Mouse (Mus musculus): ENCODE data around the gene Mok.

The Mok gene

DNA sequence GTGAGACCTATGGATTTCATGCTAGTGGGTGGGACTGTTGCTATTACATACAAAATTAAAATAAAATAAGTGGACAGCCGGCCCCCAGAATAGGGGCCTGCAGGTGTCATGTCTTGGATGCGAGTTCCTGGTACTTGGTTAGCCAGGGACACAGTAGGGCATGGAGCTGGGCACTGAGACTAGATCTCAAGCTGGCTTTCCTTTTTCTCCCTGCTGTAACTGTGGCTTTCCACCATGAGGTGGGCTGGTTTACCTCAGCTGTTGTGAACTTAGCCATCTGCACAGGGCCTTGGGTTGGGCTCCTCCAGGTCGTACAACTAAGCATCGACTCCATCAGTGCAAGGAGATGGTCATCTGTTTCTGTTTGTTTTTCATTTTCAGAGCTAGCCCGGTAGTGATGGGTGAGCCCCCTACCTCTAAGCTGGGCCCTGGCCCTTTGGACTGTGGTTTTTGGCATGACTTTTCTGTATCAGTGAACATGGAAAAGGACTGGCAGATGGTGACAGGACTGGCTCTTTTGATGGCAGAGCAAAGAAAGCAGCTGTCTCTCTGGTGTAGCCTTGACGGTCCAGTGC is 5.5 kb upstream of the Mok start:
- no peak for DNase-seq

- DNase-seq = peak; percentile 97
Observed at GRCm38 (mm10) chr12:110845131-110845880, 4.6 kb upstream of the Mok start.

DNA sequence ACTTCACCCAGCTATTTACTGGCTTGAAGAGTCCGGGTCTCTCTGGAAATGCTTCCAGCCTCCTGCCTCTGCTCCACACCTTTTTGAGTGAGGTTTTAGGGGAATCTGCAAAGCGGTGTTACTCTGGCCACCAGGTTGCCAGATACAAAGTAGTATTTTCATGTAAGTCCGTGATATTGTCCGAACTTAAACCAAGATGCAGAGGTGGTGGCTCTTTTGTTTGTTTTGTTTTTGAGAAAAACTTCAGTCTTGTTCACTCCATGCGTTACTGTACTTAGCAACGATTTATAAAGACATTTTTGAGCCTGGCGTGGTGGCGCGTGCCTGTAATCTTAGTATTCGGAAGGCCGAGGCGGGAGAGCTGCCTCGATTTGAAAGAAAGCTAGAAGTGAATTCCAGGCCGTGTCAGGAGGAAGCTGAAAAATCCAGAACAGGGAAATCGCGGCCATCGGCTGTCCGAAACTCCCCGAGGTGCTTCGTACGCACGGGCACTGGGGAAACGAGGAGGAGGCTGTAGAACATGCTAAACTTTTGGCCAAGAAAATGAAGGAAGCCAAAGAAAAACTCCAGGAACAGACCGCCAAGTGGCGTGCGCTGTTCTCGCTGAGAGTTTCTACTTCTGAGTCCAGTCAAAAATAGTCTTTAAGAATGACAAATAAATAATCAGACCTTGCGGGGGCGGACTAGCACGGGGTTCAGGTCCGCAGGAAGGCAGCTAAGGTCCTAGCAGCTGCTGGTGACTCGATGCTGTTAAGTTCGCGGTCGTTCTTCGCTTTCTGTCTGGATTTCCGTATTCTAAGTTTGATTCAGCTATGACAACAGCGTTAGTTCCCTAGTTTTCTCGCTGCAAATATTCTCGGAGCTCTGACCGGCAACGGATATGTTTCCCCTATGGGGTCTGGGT is 3.7 kb upstream of the Mok start:
- peak; percentile 46 for DNase-seq

DNA sequence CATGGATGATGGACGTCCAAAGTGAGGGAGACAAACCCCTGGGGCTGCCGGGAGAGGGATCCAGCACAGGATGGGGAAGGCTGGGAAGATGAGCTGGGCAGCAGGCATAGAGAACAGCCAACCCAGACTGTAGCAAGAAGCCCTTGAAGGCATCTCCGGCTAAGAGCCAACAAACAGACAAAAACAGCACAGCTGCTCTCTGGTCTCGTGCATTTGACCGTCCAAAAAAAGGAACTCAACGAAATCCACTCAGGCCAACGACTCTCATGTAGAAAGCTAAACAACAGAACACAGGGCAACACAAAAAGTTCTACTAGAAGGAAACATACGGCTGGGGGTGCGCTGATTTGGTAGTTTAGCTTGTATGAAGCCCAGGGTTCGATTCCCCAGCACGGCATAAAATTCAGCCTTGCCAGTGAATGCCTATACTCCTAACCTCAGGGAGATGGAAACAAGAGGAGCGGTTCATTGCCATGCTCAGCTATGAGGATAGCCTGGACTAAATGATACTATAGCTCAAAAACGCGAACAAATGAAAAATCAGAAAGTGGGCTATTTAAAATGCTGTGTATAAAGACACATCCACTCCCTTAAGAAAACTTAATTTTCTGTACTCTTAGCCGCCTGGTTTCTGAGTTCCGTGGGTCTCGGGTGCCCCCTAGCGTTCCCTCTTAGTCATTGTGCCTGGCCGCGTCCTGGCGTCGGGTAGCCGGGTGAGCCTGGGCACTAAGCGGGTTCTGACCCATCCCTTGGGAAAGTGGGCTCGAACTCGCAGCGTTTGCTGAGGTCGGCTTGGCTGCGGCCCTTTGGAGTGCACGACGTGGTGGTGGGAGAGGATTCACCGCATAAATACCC is 2.7 kb upstream of the Mok start:
- DNase-seq = peak; percentile 91

- no peak for DNase-seq
Observed at GRCm38 (mm10) chr12:110841731-110842493, 1.2 kb upstream of the Mok start.

DNA sequence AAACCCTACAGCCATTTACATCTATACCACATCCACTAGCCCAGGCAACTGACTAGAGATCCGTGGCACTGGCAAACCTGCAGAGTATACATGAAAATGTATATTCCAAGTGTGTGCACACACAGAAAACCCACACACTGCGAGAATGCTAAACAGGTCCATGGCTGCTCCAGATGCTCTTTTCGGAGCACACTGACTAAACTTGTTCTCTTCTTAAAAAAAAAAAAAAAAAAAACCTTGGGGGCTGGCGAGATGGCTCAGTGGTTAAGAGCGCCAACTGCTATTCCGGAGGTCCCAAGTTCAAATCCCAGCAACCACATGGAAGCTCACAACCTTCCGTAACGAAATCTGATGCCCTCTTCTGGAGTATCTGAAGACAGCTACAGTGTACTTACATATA is 2.9 kb downstream of the Mok start:
- DNase-seq = no peak

- no peak for DNase-seq
Observed at GRCm38 (mm10) chr12:110837192-110837841, 3.4 kb downstream of the Mok start.

GRCm38 (mm10) chr12:110836729-110837128 is 4.0 kb downstream of the Mok start:
- DNase-seq = no peak

GRCm38 (mm10) chr12:110835182-110835581 is 5.6 kb downstream of the Mok start:
- DNase-seq = no peak

DNA sequence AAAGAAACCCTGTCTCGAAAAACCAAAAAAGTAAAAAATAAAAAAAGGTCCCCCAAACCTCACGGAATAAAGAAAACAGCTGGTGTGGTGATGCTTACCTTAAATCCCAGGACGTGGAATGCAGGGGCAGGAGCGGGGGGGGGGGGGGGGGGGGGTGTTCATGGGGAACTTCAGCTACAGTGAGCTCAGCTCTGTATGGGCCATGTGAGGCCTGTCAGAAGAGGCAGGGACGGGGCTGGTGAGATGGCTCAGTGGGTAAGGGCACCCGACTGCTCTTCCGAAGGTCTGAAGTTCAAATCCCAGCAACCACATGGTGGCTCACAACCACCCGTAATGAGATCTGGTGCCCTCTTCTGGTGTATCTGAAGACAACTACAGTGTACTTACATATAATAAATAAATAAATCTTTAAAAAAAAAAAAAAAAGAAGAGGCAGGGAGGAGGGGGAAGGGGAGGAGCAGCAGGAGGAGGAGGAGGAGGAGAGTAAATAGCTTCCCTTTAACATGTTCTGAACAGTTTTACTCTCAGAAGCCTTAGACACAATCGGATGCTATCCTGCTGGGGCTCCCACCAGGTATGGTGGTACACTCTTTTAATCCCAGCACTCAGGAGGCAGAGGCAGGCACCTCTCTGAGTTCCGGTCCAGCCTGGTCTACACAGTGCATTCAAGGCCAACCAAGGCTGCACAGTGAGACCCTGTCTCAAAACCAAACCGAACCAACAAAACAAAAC is 10.3 kb downstream of the Mok start:
- DNase-seq = no peak

DNA sequence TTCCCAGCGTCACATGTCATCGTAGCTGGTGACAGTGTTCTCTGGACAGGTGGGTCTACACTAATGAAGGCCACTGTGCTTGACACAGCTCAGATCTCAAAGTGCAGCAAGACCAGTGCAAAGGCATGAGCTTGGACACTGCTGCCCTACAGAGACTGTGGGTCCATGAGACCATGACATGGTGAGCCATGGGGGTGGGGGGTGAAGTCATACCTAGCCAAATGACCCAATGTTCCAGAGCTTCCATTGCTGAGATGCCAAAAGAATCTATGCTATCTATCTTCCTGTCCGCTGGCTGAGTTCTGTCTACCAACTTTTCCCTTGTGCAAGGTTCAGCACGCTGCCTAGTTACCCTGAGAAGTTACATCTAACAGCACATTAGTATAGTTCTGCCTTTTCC is 11.8 kb downstream of the Mok start:
- DNase-seq = no peak

- DNase-seq = no peak
Observed at GRCm38 (mm10) chr12:110822366-110822765, 18.4 kb downstream of the Mok start.

- no peak for DNase-seq
Observed at GRCm38 (mm10) chr12:110821787-110822186, 19.0 kb downstream of the Mok start.

DNA sequence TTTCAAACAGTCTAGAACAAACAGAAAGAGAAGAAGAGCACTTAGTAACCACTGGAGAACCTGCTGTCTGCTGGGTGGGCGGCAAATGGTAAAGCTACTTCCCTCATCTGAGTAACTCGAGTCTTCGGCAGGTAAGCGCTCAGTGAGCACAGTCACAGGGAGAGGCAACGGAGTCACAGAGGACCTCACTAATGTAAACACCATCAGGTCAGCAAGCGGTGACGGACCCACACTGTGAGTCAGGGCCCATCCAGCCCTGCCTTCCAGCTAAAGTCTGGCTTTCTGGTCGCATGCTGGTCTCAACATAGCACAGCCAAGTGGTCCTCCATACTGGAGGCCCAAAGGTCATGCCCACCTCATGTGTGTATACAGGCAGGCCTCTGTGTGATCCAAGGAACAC is 21.4 kb downstream of the Mok start:
- no peak for DNase-seq

DNA sequence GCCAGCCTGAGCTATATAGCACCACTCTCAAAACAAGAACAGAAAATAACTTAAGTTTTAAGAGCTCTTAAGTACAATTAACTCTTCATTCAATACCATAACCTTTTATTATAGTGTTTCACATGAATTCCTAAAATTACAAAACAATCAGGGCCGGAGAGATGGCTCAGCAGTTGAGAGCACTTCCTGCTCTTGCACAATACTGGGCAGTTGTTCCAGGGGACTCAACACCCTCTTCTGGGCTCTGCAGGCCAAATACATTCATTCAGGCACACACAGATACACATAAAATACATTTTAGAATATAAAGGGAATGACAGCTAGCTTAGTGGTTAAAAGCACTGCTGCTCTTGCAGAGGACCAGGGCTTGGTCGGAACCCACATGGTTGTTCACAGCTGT is 23.9 kb downstream of the Mok start:
- DNase-seq = peak; percentile 48

GRCm38 (mm10) chr12:110814924-110815323 is 25.8 kb downstream of the Mok start:
- no peak for DNase-seq

- no peak for DNase-seq
Observed at GRCm38 (mm10) chr12:110813624-110814023, 27.1 kb downstream of the Mok start.

GRCm38 (mm10) chr12:110813132-110813531 is 27.6 kb downstream of the Mok start:
- DNase-seq = no peak

GRCm38 (mm10) chr12:110808848-110809247 is 31.9 kb downstream of the Mok start:
- peak; percentile 11 for DNase-seq

DNA sequence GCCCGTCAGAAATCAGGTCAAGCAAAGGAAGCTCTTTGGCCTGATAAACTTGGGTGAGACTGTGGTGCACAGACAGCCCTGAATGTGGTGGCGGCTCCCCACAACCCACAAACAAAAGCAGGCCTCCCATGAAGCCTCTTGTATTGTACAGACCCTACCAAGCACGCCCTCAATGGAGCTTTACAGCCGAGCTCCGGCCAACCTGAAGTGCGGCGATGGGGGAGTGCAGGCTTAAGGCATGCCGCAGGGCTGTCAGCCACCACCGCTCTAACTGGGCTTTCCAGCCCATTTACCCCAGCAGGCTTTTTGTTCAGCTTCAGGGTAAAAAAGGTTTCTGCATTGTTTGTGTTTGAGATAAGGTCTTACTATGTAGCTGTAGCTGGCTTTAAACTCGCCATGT is 32.3 kb downstream of the Mok start:
- DNase-seq = no peak
